Mouse (Mus musculus) fat pad, adult 2 months (tissue): ENCODE data around the gene 2010111I01Rik.

Experiments used
- DNase-seq: peaks from one replicate; pipeline ENCODE4 v3.0.0-alpha.2; 2011; ENCODE audit warnings: low read depth, low spot score; ENCODE audit errors: extremely low read depth

The 2010111I01Rik gene

GRCm38 (mm10) chr13:63108601-63109000 is 143.9 kb downstream of the 2010111I01Rik start:
- DNase-seq = no peak

DNA sequence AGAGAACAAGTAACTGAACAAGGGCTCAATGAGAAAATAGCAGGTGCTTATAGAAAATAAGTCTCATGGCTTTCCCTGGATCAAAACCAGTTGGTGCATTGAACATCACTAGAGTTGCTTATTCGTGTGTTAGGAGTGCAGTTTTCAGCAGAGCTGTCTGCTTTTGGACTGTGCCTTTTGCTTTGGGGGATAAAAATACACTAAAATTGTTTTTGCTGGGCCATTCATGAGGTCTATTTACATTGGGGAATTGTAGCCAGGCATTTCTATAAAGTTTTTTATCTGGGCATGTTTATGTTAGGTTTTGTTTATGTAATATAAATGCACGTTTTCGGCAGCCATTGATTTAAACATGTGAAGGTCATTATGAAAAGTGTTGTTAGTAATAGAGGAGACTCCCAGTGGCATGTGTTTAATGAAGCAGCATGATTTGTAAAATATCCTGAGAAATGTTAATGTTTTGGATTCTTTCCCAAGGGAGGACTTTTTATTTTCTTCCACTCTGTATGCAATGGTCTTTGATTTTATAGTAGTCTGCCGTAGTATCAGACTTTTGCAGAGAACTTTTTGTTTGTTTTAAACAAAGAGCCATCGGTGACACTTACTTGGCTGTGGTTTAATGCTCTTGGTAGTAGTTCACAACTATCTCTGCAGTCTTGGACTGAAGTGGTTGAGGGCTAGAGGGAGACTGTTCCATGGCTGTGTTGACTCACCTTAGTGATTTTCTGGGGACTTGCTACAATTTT is 146.8 kb downstream of the 2010111I01Rik start:
- no peak for DNase-seq

- no peak for DNase-seq
These were observed 147.4 kb downstream of the 2010111I01Rik start for GRCm38 (mm10) chr13:63112043-63112597.

DNA sequence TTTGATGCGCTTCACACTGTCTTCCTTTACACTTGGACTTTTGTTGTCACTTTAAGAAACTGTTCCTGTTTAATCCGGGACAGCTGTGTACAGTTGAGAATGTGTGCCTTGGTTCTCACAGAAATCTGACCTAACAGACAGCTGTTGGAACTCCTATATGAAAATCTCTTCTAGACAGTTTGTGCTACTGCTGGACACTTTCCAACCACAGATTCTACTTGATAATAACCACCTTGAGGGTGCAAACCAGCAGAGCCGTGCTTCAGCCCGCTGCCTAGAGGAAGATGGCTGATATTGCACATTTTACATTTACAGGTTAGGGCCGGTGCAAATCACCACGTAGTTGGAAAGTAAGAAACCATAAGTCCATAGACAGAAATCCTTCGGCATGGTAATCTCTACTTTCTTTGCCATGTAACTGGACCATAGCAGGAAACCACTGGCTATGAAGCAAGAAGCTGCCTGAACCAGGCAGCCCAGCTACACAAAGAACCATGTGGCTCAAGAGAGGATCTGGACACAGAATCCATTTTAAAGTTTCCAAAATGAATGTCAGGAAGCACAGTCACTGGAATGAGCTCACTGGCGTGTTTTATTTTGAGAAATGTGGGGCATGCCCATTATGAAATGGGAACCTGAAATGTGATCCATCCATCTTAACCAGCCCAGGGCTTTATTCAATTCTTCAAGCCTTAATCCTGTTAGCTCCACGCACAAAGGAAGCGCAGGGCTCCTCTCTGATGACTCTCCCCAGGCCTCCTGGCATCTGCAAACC is 148.1 kb downstream of the 2010111I01Rik start:
- DNase-seq = no peak

DNA sequence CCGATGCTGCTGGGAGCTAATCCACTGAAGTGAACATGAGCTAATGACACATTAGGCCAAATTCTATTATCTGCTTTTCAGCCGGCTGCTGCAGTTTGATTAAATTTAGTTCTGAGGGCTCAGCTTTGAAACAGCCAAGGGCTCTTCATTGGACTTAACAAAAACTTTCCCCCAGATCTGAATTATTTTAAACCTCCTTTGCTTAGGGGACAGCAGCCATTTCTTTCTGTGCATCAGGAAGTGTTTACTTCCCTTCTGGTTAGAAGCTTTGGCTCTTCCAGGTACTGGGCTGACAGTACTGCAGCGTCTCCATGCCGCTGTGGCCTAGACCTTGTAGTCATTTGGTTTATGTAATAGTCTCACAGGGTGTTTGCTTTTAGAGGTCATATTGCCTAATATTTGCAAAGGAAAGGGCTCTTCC is 149.2 kb downstream of the 2010111I01Rik start:
- DNase-seq = no peak

DNA sequence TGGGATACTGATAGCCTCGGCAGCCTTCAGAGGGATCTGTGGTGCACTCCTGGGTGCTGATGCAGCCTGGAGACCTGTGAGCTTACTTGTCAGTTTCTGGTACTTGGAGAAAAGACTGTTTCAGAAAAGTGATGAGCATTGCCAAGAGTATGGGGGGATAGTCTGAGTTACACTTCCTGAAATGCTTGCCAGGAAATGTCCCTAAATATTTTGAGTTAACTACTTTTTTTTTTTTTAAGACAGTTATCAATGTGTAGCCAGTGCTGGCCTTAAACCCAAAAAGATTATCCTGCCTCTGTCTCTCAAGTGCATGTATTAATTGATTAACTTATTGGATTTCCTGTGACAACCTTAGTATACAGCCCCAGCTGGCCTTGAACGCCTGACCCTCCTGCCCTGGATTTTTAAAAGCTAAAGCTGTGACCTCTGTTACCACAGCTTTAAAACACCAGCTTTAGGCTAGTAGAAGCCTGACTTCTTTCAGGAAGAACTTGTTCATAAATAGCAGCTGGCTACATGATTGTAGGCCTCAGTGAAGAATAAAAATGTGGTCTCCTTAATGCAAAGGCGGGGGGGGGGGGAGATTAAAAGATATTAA is 150.6 kb downstream of the 2010111I01Rik start:
- DNase-seq = no peak

- DNase-seq = no peak
These were observed 152.9 kb downstream of the 2010111I01Rik start for GRCm38 (mm10) chr13:63117495-63118184.

- no peak for DNase-seq
These were observed 154.0 kb downstream of the 2010111I01Rik start for GRCm38 (mm10) chr13:63118682-63119081.

DNA sequence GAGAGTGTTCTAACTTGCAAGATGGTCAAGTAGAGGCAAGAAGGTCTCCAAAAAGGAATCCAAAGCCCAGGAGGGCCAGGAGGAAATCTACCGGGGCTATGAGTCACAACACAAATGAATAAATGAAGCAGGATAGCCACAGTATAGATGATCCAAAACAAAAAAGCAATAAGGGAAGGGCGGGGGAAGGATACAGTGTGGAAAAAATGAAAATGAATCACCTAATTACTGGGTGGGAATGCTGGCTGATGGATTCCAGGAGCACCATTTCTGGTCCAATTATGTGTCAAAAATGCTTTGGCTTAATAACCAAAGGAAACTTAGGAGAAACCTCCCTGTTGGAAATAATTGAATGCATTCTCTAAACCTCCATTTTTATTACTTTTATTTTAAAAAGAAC is 155.6 kb downstream of the 2010111I01Rik start:
- no peak for DNase-seq

DNA sequence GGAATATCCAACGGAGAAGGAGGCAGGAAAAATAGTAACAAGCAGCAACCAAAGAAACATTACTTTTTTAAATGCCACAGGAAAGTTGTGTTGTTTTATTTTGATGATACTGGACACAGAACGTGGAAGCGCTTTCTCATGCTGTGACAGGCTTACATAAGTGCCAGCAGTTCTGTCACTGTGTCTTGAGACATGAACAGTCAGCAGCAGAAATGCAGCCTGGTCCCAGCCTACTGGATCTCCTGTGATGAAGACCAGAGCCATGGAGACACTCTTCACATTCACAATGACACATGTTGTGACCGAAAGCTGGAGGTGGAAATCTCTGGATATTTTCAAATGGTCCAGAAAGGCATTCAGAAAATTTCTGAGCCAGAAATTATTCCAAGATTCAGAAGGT is 157.1 kb downstream of the 2010111I01Rik start:
- no peak for DNase-seq

GRCm38 (mm10) chr13:63126206-63126605 is 161.5 kb downstream of the 2010111I01Rik start:
- DNase-seq = no peak

DNA sequence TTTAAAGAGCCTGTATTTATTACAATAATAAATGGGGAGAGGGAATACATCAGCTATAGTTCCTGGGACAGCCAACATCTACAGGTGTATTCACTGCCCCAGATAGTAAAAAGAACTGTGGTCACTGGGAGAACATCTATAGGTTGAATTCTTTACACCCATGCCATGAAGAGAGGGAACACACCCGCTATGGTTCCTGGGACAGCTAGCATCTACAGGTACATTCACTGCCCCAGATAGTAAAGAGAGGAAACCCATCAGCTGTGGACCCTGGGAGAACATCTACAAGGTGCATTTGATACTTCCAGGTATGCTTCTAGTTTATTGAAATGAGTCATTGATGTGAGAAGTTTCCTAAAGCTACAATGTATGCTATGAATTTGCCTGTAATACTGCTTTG is 162.8 kb downstream of the 2010111I01Rik start:
- DNase-seq = no peak

DNA sequence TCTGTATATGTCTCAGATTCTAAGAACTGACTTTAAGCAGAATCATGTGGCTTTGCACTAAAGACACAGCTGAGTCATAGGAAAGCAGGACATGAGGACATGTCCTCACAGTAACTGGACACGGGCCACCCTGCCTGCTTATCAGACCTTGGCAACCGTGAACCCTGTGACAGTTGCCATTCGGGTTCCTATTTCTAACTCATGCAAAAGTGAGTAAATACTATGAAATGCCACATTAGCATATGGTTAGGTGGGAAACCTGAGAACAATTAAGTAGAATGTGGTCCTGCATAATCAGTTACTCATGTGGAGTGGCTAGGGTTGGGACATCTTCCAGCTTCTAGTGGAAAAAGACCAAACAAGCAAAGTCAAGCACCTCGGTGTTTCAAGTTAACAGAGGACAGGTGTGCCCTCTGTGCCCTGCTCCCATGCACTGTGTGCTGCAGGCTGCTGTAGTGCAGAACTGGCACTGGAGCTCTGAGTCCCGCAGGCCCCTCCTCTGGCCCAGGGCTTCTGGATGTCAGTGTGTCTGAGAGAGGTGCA is 170.3 kb downstream of the 2010111I01Rik start:
- no peak for DNase-seq

- no peak for DNase-seq
These were observed 171.3 kb downstream of the 2010111I01Rik start for GRCm38 (mm10) chr13:63135994-63136393.

DNA sequence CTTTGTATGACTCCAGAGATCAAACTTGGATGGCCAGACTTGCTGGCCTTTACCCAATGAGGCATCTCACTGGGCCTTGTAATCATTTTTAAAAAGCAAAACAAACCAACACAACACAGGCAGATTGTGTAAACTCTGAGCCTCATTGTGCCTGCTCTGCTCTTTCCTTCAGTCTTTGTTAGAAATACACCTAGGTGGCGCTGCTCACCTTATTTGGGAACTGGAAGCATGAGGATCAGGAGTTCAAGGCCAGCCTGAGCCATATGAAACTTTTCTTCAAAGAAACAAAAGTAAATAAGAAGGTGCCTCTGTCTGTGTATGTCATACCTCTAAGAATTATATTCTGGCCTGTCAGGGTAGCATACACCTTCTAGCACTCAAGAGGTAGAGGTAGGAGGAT is 172.1 kb downstream of the 2010111I01Rik start:
- no peak for DNase-seq

GRCm38 (mm10) chr13:63138376-63139048 is 173.8 kb downstream of the 2010111I01Rik start:
- DNase-seq = no peak

GRCm38 (mm10) chr13:63139463-63140226 is 175.0 kb downstream of the 2010111I01Rik start:
- DNase-seq = no peak

DNA sequence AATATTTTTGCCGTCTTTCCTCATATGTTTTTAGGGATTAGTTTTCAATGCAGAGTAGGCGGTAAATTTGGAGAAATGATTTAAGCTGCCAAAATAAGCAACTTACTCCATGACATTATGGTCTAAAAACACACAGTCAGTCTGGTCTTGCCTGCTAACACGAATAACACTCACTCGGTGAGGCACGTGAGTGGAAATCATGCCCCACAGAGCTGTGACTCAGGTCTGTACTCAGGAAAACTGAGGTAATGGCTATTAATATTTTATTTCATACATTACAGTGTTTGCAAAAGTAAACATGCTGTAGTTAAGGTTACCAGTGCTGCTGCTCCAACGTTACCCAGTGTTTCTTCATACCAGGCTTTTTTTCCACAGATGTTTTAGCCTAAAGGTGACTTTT is 176.1 kb downstream of the 2010111I01Rik start:
- DNase-seq = peak; percentile 58

DNA sequence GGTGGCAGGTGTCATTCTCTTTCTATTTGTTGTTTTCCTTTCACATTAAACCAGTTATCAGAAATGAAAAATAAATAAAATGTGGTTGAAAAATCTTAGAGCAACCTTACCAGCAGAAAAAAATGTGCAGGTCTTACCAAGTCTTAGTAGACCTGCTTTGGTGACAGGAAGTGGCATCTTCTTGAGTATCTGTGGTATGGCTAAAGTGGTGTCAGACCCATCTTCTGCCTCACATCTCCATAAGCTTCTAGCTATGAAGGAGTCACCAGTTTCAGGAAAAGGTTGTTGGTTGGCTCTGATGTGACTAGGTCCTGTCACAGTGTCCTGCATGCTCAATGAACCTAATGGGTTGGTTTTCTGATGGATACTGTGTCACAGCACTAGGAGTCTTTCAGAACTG is 176.6 kb downstream of the 2010111I01Rik start:
- DNase-seq = no peak
